Mouse (Mus musculus): ENCODE results near the gene Ankib1.

The Ankib1 gene

DNA sequence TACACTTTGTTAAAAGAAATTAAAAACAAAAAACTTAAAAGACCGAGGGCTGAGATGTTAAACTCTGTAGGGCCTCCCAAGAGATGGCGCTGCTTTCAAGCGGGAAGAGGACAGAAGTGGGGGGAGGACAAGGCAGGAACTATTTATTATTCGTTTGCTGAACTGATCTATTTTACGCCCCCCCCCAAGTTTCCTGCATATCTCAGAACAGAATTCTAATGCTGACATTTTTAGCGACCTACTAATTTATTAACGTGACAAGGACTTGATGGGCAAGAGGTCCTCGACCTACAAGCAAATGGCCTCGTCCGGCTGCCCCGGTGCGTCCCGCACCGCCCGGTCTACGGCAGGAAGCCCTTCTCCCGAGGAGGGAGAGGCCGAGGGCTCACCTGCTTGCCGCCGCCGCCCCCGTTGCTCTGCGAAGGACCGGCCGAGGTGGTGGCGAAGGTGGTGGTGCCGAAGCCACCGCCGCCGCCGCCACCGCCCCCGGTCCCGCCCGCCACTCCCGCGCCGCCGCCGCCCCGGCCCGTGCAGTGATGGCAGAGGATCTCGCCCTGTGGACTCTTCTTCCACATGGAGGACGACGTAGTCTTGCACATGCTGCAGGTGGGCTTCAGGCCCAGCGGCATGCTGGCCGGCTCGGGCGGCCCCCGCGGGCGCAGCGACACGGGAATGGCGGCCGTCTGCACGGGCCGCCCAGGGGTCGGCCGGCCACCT is 155.6 kb downstream of the Ankib1 start:
- DNase-seq (ENCODE audit: low spot score in 2 of 2): peak in 1 of 2 experiments; percentile 52

DNA sequence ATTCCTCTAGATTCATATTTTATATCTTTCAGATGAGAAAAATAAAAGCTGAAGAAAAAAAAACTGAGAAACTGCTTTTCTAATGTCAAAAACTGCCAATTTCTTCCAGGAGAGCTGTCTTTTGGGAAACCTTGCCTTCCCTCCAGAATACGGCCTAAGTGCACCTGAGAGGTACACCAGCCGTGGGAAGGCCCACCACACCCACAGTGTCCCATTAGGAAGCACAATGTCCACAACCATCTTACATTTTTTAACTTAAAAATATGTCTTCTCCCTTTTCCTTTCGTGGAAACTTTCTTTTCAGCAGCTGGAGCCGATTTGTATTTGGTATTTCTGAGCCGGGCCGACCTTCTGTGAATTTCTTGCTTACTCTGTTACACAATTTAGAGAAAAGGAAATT is 156.2 kb downstream of the Ankib1 start:
- DNase-seq (ENCODE audit: low spot score in 2 of 2): no peak

DNA sequence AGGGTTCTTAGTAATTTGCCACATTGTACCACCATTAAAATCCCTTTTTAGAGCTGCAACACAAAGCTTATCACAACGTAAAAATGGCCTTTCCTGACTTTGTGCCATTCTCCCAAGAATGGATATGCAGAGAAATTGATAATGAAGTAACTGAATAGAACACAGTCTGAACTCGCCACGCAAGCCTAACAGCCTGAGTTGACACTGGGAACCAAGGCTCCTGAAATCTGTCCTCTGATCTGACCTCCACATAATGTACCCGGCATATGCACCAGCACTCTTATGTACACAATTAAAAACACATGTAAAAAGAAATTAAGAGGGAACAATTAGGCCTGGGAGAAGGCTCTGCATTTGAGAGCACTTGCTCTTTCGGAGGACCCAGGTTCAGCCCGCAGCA is 157.4 kb downstream of the Ankib1 start:
- DNase-seq (ENCODE audit: low spot score in 2 of 2): no peak

DNA sequence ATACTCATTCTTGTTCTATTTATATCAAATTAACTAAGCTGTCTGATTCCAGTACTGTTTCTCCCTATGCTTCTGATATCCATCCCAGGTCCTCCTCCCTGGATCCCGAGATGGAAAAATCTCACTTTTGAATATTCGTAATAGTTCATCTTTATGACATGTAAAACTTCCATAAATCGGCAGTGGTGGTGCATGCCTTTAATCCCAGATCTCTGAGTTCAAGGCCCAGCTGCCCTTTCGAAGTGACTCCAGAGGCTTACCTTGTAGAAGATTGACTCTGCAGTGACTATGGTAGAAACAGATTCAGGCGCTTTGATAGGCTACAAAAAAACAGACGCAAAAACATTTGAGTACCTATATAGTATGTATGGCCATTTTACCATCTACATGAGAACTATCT is 158.1 kb downstream of the Ankib1 start:
- no peak for DNase-seq (ENCODE audit: low spot score in 2 of 2)
